Mouse (Mus musculus): ENCODE measurements at regions not wholly inside any gene's neighbourhood (a gene's known extent, or its start where the extent isn't known, plus 50 kb on each side); places are given as distances from the start of the nearest gene placed in this dataset.

- H3K9me3 ChIP-seq (replicated peaks; ENCODE audit: insufficient read depth, low read length): no peaks in the 10 kb centered on the region
- no peaks in the 10 kb centered on the region for H3K4me1 ChIP-seq (ENCODE audit: control insufficient read depth in 1 of 2, insufficient read depth in 2 of 2, low read length in 2 of 2)
- no peaks in the 10 kb centered on the region for H3K36me3 ChIP-seq (ENCODE audit: control insufficient read depth in 1 of 2, insufficient read depth in 2 of 2, low read length in 2 of 2)
- no peak for TF ChIP-seq POLR2A (IDR thresholded peaks at IDR 0.05; ENCODE audit: control insufficient read depth in 1 of 2, insufficient read depth in 1 of 2, low read depth in 1 of 2, low read length in 2 of 2, poor library complexity in 1 of 2)
- TF ChIP-seq MYB (IDR thresholded peaks at IDR 0.05; ENCODE audit: low read depth, low read length): no peak
- TF ChIP-seq CHD1 (IDR thresholded peaks at IDR 0.05; ENCODE audit: low read depth, low read length): no peak
- no peak for TF ChIP-seq MAZ (IDR thresholded peaks at IDR 0.05; ENCODE audit: low read depth, low read length)
- TF ChIP-seq TCF12 (IDR thresholded peaks at IDR 0.05; ENCODE audit: low read depth, low read length): no peak
- no peak for TF ChIP-seq ZC3H11A (IDR thresholded peaks at IDR 0.05; ENCODE audit: low read depth, low read length)
- TF ChIP-seq GABPA (IDR thresholded peaks at IDR 0.05; ENCODE audit: low read depth, low read length): no peak
- no peak for TF ChIP-seq CHD2 (IDR thresholded peaks at IDR 0.05; ENCODE audit: low read length)
- TF ChIP-seq ETS1 (IDR thresholded peaks at IDR 0.05; ENCODE audit: low read depth, low read length): no peak
- no peak for TF ChIP-seq USF2 (IDR thresholded peaks at IDR 0.05; ENCODE audit: borderline replicate concordance in 1 of 2, insufficient read depth in 1 of 2, low read depth in 1 of 2, low read length in 2 of 2)
- TF ChIP-seq ZMIZ1 (IDR thresholded peaks at IDR 0.05; ENCODE audit: low read depth, low read length): no peak
- no peak for TF ChIP-seq RAD21 (IDR thresholded peaks at IDR 0.05; ENCODE audit: low read depth, low read length)
- TF ChIP-seq RCOR1 (IDR thresholded peaks at IDR 0.05; ENCODE audit: low read depth, low read length): no peak
- no peak for TF ChIP-seq MAX (IDR thresholded peaks at IDR 0.05; ENCODE audit: low read length)
- TF ChIP-seq CTCF (IDR thresholded peaks at IDR 0.05 in 2 of 3, conservative IDR thresholded peaks at IDR 0.05 in 1 of 3; ENCODE audit: control insufficient read depth in 1 of 3, insufficient read depth in 1 of 3, low read depth in 2 of 3, low read length in 3 of 3, poor library complexity in 1 of 3, severe bottlenecking in 1 of 3): no peak
- DNase-seq (ENCODE audit: low read depth, low spot score): no peak
- H3K79me2 ChIP-seq (ENCODE audit: control insufficient read depth, insufficient read depth, low read length, poor library complexity): no peaks in the 10 kb centered on the region
- no peak overlapping the region for H3K9ac ChIP-seq (ENCODE audit: control insufficient read depth, low read depth, low read length, poor library complexity, severe bottlenecking)
- H3K27ac ChIP-seq (ENCODE audit: control insufficient read depth, low read depth, low read length): no peak overlapping the region
- no peak overlapping the region for H3K4me3 ChIP-seq (ENCODE audit: control insufficient read depth in 1 of 2, insufficient read depth in 1 of 2, low read depth in 2 of 2, low read length in 2 of 2)
- H3K27me3 ChIP-seq (ENCODE audit: control insufficient read depth in 1 of 2, insufficient read depth in 2 of 2, low read length in 2 of 2): no peaks in the 10 kb centered on the region
Observed at GRCm38 (mm10) chr1:104652405-104652804, 115.9 kb upstream of the Cdh20 start.

All from MEL (cell line).